Comparison of ENCODE assay signal across 22 mouse cellular contexts in genomic region chr5:70990891-70991290, GRCm38 (mm10).
A peak's percentile ranks its signal among the peaks of the same experiment; 100 is the strongest.
DNase-seq lines count a peak whose midpoint lies in the region; ATAC-seq and TF ChIP-seq lines count a peak whose summit lies in the region.
"Had no signal": no experiment of that assay in that cellular context is flagged by ENCODE, and none has a peak within 500 bp of the region (broad histone marks: within the 10 kb centered on the region; RNA-seq: fewer than 3 reads in every experiment).

No protein-coding gene starts in this region.

- no peaks in the 10 kb centered on the region; the same call in 1 of the 2 replicates for H3K27me3 ChIP-seq in cerebellum, adult 2 months (ENCODE audit: control insufficient read depth, insufficient read depth, low read length)
- H3K27me3 ChIP-seq in hindbrain, postnatal 0 days (ENCODE audit: insufficient read depth, low read length), result no peaks in the 10 kb centered on the region
- H3K27me3 ChIP-seq in hindbrain, embryonic 10.5 days (ENCODE audit: insufficient read depth, poor library complexity, severe bottlenecking), result no peaks in the 10 kb centered on the region
- no peaks in the 10 kb centered on the region for H3K27me3 ChIP-seq in midbrain, postnatal 0 days (ENCODE audit: insufficient read depth, low read length)
- no peaks in the 10 kb centered on the region for H3K27me3 ChIP-seq in midbrain, embryonic 10.5 days (ENCODE audit: low read depth, poor library complexity, severe bottlenecking)
- H3K27me3 ChIP-seq: CH12.LX had no signal

- no peaks in the 10 kb centered on the region for H3K36me3 ChIP-seq in hindbrain, postnatal 0 days (ENCODE audit: insufficient read depth, low read length)
- H3K36me3 ChIP-seq in hindbrain, embryonic 10.5 days, result no peaks in the 10 kb centered on the region
- no peaks in the 10 kb centered on the region for H3K36me3 ChIP-seq in midbrain, postnatal 0 days (ENCODE audit: insufficient read depth, low read length)
- H3K36me3 ChIP-seq in midbrain, embryonic 10.5 days, result no peaks in the 10 kb centered on the region
- H3K36me3 ChIP-seq: G1E had no signal

- H3K4me1 ChIP-seq in cerebellum, adult 2 months (ENCODE audit: control insufficient read depth, insufficient read depth, low read length), result no peaks in the 10 kb centered on the region
- no peaks in the 10 kb centered on the region for H3K4me1 ChIP-seq in hindbrain, postnatal 0 days (ENCODE audit: insufficient read depth, low read length)
- no peaks in the 10 kb centered on the region for H3K4me1 ChIP-seq in hindbrain, embryonic 10.5 days (replicated peaks)
- no peaks in the 10 kb centered on the region for H3K4me1 ChIP-seq in midbrain, postnatal 0 days (ENCODE audit: insufficient read depth, low read length)
- H3K4me1 ChIP-seq in midbrain, embryonic 10.5 days, result no peaks in the 10 kb centered on the region

- TF ChIP-seq POLR2A in cerebellum, adult 2 months (IDR thresholded peaks at IDR 0.05; ENCODE audit: borderline replicate concordance, insufficient read depth, low read length), result no peak

- DNase-seq in cerebellum, postnatal 10 days, result peak; percentile 56 to 64
- no peak for DNase-seq in cerebellum, adult 2 months
- peak; percentile 15 to 65 for DNase-seq in cerebellum, postnatal 14 days
- no peak for DNase-seq in cerebellum, adult 18-20 months
- peak; percentile 4 for DNase-seq in hindbrain, postnatal 0 days (ENCODE audit: low spot score)
- DNase-seq in hindbrain, embryonic 10.5 days (ENCODE audit: low spot score), result no peak
- peak; percentile 21 for DNase-seq in midbrain, postnatal 0 days (ENCODE audit: low spot score)
- no peak for DNase-seq in midbrain, embryonic 10.5 days (ENCODE audit: low spot score)
- DNase-seq: adrenal gland, adult 2 months; adrenal gland, adult 8-10 months; adrenal gland, postnatal 10 days; adrenal gland, postnatal 14 days; adrenal gland, postnatal 25 days; adrenal gland, postnatal 36 days; B cell, adult 2 months; cerebellum, adult 11 months; cerebellum, adult 11-12 months had no signal

- no peak overlapping the region for H3K27ac ChIP-seq in cerebellum, adult 2 months (ENCODE audit: insufficient read depth, low read length)
- H3K27ac ChIP-seq in hindbrain, postnatal 0 days, result no peak overlapping the region
- no peak overlapping the region for H3K27ac ChIP-seq in hindbrain, embryonic 10.5 days
- H3K27ac ChIP-seq in midbrain, postnatal 0 days (ENCODE audit: low read depth, low read length), result no peak overlapping the region
- no peak overlapping the region for H3K27ac ChIP-seq in midbrain, embryonic 10.5 days (replicated peaks)

- no peak overlapping the region for H3K4me3 ChIP-seq in cerebellum, adult 2 months (replicated peaks; ENCODE audit: insufficient read depth, low read depth, low read length)
- H3K4me3 ChIP-seq in hindbrain, postnatal 0 days (ENCODE audit: low read length), result no peak overlapping the region
- no peak overlapping the region for H3K4me3 ChIP-seq in hindbrain, embryonic 10.5 days
- no peak overlapping the region for H3K4me3 ChIP-seq in midbrain, postnatal 0 days (ENCODE audit: low read depth, low read length)
- no peak overlapping the region for H3K4me3 ChIP-seq in midbrain, embryonic 10.5 days

- no peaks in the 10 kb centered on the region for H3K9me3 ChIP-seq in hindbrain, postnatal 0 days (ENCODE audit: low read length)
- no peaks in the 10 kb centered on the region for H3K9me3 ChIP-seq in hindbrain, embryonic 10.5 days
- H3K9me3 ChIP-seq in midbrain, postnatal 0 days (ENCODE audit: low read length), result no peaks in the 10 kb centered on the region
- no peaks in the 10 kb centered on the region for H3K9me3 ChIP-seq in midbrain, embryonic 10.5 days (replicated peaks)

- no peak for ATAC-seq in hindbrain, postnatal 0 days
- ATAC-seq in midbrain, postnatal 0 days (ENCODE audit: low FRiP score), result no peak
- ATAC-seq: activated CD4-positive, CD25-positive, alpha-beta regulatory T cell, adult 4 months; CD4-positive, CD25-positive, alpha-beta regulatory T cell, adult 4 months; Patski had no signal

- H3K4me2 ChIP-seq in hindbrain, postnatal 0 days (ENCODE audit: low read depth, low read length), result no peak overlapping the region
- no peak overlapping the region for H3K4me2 ChIP-seq in midbrain, postnatal 0 days (ENCODE audit: low read depth, low read length, poor library complexity, severe bottlenecking)

- no peak overlapping the region for H3K9ac ChIP-seq in hindbrain, postnatal 0 days (replicated peaks; ENCODE audit: low read length)
- H3K9ac ChIP-seq in midbrain, postnatal 0 days (replicated peaks; ENCODE audit: low read length, poor library complexity, severe bottlenecking), result no peak overlapping the region

- WGBS in cerebellum, adult 2 months, result 13% methylated on average over 3 of the region's 3 CpGs
- WGBS in hindbrain, postnatal 0 days, result 80% methylated on average over 3 of the region's 3 CpGs
- WGBS in hindbrain, embryonic 10.5 days, result 92% methylated on average over 3 of the region's 3 CpGs
- 88% methylated on average over 3 of the region's 3 CpGs for WGBS in midbrain, postnatal 0 days
- 91% methylated on average over 3 of the region's 3 CpGs for WGBS in midbrain, embryonic 10.5 days

- TF ChIP-seq CTCF in cerebellum, adult 2 months (IDR thresholded peaks at IDR 0.05; ENCODE audit: borderline replicate concordance, insufficient read depth, low read depth, low read length), result no peak
- TF ChIP-seq CTCF in hindbrain, postnatal 0 days (IDR thresholded peaks at IDR 0.05; ENCODE audit: low read depth), result no peak
- no peak for TF ChIP-seq CTCF in midbrain, postnatal 0 days (IDR thresholded peaks at IDR 0.05)

Comparison
In these comparisons a context has a peak if more than half of its experiments do, and no peak if none do; other contexts are left out.
1. DNase-seq: peak in cerebellum, postnatal 10 days (2 of 2), cerebellum, postnatal 14 days (2 of 2), hindbrain, postnatal 0 days (single experiment) and midbrain, postnatal 0 days (single experiment); none in cerebellum, adult 2 months (0 of 2), cerebellum, adult 18-20 months (0 of 2), hindbrain, embryonic 10.5 days (single experiment) and midbrain, embryonic 10.5 days (single experiment).